Mouse (Mus musculus) lung, postnatal 36 days (tissue): ENCODE data around the gene Qk.

Experiments
- DNase-seq: peaks from one replicate; pipeline ENCODE4 v3.0.0; 2022; ENCODE audit warnings: mixed read lengths

Gene Qk

DNA sequence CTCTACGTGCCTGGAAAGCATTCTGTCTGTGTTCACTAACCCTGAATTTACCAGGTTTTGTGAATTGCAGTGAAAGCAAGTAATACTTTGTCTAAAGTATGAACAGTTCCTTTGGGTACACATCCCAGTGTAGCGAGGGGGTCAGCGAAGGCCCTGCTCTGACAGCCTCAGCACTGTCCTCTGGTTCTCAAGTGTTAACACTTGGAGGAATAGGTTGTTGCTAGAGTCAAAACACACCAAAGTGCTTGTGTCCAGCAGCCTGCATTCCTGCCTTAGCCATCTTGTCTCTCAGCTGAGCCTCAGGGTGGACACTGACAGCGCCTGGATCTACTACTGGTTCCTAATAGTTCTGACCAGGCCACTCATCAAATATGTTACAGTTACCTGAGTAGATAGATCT, 6.3 kb upstream of the Qk start:
- no peak for DNase-seq

DNA sequence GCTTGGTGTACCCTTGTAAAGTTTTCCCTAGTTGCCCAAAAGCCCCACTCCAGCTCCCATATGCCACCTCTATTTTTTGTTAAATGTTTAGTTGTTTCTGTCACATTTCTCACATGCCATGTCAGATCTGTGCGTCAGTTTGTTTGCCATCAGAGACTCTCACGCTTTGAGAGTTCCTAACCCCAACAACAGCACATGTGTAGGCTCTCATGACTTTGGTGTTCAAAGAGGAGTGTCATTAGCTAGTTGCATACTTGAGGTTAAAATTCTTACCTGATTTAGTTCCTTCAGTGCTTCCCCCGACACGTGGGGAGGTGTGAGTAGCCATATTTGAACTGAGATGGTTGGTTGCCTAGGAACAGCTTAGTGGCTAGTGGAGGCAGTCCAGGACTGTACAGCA, 2.1 kb upstream of the Qk start:
- DNase-seq: no peak

DNA sequence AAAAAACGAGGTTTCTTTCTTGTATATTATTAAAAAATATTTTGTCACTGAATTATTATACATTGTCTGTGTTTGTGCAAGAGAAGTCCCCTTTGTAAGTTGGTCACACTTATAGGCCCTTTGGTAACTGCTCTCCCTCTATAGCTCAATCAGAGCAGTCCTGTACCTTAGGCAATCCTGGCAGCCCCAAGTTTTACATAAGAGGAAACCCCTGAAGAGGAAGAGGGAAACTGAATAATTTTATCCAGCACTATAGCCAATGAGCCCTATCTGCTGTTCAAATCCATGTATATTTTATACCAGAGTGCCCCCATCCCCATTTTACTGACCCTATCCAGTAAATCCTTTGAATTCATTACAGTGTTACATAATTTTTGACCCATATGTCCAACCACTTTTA, 1.4 kb upstream of the Qk start:
- peak; percentile 42 for DNase-seq

DNA sequence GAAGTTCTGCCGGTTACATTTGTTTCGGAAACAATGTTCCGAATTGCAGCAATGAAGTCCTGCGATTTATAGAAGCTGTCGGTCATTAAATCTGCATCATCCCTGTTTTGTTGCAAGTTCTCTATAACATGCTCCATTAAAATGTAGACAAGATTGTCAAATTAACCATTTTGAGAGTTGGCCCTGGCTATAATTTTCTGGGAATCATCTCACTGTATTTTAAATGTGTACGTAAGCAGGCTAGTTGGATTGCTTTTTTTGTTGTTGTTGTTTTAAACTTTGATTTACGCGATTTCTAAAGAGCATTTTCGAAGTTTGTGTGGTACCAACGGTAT, 769 bp upstream of the Qk start:
- no peak for DNase-seq

DNA sequence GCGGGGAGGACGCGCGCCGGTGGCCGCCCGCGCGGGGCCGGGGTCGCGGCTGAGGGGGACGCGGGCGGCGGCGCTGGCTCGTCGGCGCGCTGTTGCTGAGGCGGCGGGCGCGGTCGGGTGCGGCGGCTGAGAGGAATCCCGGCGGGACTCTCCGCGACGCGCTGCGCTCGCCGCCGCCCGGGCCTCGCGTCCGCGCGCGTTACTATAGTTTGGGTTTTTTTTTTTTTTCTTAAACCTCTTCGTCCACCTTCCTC, 296 bp downstream of the Qk start:
- DNase-seq: no peak

DNA sequence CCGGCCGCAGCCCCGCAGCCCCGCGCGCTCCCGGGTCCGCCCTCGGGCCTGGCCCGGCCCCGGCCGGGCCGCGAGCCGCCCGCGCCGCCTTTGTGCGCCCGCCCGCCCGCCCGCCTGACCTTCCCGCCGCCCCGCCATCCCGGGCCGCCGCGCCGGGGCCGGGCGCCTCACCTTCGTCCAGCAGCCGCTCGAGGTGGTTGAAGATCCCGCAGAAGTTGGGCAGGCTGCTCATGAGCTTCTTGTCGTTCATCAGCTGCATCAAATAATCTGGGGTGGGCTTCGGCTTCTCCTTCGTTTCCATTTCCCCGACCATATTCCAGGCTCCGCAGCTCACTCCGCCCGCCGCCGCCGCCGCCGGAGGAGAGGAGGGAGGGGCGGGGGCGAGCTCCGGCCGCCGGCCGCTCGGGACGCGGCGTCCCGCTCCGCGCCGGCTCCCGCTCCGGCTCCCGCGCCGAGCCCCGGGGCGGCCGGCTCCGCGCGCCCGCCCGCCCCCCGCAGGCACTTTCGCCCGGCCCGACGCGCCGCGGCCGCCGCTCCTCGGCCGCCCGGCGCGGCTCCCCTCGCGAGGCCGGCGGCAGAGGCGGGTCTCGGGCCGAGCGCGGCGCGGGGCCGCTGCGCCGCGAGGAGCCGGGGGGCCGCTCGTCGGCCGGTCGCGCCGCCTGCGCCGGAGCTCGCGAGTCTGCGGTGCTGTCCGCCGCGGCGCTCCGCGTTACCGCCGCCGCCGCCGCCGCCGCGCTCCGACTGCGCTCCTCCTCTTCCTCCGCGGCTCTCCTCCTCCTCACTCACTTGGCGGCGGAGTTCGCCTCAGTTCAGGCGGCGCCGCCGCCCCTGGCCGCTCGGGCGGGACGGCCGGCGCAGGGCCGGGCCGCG, 858 bp downstream of the Qk start:
- DNase-seq: peak; percentile 86

DNA sequence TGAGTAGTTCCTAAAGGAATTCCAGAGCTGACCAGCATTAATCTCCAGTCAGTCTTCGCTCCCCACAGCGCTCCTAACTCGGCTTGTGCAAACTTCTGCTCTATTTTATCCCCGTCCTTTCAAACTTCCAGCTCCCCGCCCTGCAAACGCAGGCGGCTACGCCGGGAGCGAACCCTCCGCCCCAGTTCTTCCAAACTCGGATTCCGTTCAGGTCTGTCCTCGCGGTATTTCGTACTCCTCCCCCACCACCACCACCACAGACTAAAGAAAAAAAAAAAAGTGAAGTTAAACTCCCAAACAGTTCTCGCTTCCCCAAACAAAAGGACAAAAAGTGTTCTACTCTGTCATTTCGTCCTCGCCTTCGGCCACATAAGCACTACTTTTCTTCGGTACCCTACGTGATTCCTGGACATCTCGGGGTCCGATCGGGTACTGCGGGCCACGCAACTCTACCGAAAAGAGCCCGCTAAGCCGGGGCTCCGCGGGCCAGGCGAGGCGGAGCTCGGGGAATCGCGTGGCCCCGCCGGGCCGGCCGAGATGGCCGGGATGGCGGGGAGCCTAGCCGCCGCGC, 1.6 kb downstream of the Qk start:
- DNase-seq: peak; percentile 80

DNA sequence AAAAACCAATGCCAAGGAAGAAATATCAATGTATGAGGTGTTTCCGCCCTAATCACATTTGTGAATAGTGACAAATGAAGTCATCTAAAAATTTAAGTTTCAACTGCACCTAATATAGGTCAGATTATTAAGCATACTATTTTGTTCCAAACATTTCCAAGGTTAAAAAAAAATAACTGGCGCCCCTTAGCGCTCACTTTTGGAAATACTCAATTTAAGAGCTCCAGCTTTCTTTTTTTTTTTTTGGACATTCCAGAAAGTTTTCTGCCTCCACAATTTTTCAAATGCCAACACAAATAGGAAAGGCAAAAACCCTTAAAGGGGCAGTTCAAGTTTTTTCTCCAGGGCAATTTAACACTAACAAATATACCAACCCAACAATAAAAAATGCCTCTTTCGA, 2.5 kb downstream of the Qk start:
- peak; percentile 91 for DNase-seq

DNA sequence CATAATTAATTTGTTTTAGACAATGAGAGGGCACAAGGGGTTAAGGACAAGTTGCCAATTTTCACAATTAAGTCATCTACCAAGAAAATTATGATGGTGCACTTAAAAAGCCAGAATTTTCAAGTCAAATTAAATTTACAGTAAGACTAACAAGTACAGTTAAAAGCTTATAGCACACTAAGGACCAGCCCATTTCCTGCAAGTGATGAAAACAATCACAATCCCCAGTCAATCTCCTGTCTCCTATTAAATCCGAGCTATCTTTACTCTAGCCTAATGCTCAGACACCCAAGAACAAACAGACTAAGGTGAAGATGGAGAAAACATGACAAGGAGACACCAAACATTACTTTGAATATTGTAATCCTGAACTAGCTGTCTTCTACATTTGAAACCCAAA, 3.2 kb downstream of the Qk start:
- DNase-seq: no peak

DNA sequence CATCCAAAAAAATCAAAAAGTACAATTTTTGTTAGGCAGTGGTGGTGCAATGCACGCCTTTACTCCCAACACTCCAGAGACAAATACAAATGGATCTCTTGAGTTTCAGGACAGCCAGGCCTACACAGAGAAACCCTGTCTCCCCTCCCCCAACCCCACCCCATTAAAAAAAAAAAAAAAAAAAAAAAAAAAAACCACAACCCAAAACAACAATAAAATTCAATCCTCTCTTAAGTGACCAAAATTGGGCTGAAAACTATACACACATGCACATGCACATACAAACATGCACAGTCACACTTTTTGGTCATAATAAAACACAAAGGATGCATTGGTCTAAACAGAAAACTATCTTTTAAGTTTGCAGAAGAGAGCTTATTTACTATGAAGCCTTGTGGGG, 9.6 kb downstream of the Qk start:
- no peak for DNase-seq

DNA sequence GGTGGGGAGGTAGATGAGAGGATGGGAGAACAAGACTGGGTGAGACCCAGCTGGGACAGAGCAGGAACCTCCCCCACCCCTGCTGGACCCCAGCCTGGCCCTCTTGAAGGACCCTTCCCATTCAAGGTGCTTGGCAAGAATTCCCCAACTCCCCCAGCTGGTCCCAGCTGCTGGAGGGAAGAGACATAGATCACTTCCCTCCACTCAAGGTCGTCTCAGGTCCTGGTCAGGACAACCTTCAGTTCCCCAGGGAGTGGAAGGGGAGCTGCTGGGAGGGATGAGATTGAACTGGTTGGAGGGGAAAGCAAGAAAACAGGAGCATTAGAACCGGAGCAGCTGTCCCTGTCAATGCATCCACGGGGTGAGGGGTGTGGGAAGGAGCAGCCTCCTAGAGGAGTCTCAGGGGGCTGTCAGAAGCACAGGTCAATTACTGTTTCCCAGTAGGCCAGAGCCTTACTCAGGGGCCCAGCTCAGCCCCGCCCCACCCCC, 10.5 kb downstream of the Qk start:
- DNase-seq: no peak

DNA sequence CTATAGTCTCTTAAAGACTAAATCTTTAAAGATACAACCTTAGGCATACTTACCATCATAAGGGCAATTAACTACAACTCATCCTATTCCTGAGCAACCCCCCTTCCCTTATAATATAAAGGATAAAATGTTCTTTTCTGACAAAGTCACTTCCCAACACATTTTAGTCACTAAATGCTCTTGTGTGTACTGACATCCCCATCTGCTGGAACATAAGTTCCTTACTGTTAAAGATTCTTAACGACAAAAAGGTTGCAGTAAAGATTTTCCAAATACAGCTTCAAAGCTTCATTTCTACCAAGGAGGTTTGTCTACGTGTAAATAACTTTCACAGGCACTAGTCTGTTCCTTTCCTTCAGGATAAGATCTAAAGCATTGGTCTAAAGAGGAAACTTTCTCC, 13.2 kb downstream of the Qk start:
- DNase-seq: no peak

DNA sequence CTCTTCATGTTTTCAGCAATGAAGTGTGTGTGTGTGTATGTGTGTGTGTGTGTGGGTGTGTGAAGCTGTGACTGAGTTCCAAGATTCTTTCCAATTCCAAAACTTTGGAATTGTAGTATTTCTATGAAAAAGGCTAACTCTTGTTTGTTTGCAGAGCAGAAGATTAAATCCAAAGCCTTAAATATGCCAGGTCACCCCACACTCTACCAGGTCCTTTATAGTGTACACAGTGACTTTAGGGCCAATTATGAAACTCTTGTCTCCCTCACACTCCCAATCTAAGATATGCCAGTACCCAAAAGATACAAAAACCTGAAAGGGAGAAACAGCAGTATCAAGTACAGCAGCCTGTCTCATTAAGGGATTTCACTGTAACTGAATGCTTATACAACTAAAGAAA, 15.7 kb downstream of the Qk start:
- no peak for DNase-seq

DNA sequence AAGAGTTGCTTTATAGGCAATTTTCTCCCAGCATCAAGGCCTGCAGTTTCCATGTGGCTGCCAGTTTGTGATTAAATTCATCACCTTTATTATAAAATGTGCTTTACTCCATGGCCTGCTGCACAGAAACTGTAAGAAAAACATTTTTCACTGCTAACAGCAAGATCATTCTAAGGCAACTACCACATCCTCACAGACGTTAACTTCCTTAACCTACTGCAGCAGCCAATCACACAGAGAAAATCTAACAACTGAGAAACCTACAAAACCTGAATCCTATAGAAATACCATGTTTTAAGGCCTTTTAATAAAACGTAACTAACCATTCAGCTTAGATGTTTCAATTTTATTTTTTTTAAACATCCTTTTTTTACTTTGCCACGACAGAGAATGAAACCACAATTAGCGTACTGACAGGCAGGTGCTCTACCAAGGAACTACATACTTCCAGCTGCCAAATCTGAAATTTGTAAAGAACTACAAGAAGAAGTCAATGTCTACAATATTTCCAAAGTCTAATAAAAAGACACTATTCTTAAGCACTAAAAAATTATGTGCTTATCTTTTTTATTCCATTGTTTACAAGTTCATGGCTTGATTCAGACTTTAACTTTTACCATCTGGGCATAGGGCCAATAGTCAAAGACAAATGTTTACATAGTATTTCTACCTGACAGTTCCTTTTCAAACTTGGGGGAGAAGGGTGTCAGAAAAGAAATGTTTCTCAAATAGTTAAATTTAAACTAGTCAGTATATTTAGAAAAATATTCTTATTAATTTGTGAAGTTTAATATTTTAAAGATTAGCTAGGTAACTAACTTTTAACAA, 18.5 kb downstream of the Qk start:
- no peak for DNase-seq

DNA sequence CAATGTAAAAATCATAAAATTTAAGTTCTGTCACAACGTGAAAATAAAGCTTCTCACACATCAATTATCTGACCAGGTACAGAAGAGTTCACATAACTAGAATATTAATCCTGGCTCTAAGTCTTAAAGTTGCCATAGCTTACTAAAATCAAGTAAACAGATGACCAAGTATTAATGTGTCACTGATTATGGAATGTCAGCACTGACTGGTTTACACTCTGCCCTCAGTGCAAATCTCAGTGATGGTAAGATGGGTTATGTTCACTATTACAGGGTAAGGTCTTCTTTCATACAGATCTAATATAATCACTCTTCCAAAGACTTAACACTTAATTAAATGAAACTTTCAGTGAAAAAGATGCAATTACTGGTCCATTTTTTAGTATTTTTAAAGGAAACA, 20.3 kb downstream of the Qk start:
- DNase-seq: no peak

DNA sequence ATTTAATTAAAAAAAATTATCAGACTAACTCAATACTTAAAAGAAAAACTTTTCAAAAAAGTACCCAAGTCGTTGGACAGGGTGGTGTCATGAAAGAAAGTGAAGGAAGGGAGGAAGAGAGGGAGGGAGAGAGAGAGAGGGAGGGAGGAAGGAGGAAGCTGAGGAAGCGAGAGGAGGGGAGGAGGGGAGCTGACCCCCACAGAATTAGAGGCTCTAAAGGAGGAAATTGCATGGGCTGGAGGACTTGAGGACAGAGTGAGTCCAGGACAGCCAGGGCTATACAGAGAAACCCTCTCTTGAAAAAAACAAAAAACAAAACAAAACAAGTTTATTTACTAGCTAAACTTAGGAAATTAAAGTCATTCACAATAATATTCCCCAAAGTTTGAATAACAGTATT, 27.1 kb downstream of the Qk start:
- no peak for DNase-seq

DNA sequence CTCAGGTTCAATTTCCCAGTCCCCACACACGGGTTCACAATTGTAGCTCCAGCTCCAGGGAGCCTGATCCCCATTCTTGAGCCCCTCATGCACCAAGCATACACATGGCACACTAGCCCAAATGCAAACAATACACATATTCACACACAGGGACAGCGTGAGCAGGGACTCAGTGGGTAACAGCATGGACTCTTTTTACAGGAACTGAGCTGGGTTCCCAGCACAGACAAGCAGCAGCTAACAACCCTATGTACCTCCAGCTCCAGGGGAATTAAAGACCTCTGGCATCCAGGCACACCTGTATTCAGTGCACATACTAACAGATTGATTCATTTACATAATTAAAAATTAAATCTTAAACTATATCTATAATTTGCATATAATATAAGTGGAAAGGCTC, 34.9 kb downstream of the Qk start:
- DNase-seq: no peak

DNA sequence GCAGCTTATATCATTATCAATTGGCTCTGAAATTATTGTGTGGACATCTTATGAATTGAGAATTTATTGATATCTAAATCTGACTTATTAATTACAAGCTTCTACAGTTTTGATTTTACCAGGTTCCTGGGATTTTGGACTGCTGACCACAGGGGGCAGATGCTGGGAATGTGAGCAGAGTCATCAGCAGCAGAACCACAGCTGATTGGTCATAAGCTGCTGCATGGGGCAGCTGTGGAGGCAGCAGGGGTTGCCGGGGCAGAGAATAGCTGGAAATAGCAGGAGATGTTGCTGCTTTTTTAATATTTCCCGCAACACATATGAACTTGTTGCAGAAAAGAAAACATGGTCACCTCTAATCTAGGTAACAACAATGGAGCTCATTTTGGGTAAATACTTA, 40.1 kb downstream of the Qk start:
- no peak for DNase-seq

DNA sequence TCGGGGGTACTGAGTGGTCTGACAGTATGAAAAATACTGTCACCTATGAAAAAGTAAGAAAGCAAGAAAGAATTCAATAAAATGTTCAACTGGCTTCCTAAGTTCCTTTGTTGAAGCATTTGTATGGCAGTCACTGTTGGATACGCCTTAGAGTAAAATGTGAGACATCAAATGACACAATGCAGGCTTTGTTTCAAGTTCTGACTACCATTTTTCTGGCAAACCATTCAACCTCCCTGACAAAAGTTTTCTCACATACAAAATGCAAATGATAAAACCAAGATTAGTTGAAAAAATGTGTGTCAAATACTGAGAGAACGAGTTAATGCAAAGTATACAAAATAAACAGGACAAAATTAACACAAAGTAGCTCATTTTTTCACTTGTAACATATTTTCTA, 50.1 kb downstream of the Qk start:
- no peak for DNase-seq

DNA sequence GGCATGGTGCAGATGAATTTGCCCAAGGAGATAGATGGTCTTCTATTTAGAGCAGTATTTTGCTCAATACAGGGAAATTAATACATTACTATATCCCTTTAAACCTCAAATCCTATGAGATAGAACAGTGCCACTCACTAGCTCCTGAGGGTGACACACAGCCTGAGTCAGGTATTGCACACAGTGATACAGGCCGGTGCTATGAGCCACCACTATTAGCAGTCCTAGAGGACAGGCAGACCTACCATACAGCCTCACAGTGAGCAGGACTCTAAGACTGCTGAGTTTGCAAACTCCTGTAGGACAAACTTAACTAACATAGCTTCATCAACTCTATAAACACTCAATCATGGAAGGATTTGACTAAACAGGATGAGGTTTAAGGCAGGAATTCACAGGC, 51.2 kb downstream of the Qk start:
- no peak for DNase-seq

DNA sequence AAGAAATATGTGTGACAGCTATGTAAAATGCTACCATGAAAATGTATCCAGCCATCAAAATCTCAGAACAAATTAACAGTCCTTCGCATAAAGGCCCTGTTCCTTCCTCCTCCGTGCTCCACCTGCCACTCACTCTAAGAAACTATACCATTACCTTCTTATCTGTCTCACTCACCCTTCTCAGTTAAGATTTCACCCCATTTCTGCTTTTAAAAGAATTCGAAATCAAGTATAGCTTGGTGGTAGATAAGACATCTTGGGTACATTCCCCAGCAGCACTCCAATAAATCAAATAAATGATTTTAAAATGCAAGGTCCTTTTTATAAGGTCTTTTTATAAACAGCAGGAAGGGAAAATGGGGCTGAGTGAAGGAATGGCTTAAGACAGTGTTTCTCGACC, 53.4 kb downstream of the Qk start:
- DNase-seq: no peak

DNA sequence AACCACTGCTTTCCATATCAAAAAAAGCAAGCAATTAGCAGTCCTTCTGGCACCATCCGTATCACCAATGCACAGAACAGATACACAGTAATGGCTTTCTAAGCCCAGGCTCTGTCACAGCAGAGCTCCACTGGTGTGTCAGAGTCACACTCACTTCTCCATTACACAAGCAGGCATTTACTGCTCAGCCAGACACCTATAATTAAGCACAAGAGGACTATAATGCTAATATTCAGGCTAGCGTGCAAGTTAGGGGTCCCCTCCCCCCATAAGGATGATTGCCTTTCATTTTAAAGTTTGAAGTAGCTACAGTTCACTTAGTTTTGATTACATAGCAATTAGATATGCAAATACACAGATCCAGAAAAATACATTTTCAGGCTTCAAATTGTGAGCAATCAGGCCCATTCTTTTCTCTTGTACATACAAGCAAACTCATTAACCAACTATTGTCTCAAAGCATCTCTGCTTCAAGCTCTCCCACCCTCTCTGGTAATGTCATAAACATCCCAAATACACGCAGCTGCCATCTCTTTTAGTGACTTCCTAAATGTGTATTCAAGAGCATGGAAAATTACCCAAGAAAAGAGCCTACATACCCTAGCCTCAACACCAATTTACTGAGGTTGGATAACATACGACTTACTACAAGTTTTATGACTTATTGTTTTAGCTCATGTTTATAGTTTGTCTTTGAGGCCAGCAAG, 68.2 kb downstream of the Qk start:
- no peak for DNase-seq

DNA sequence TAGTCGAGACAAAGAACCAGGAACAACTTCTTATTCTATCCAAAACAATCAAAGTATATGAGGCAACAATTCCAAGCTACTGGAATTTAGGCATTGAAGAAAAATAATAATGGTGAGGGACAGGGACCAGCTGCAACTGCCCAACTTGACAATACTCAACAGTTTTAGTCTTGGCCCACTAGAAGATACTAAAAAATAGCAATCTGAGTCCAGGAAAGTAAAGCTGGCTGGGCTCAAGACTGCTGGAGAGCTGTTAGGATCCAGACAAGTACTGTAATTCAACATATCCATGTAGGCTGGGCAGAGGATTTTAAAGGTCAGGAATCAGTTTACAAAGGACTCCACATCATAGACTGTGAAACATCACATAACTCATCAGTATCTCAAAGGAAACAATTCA, 79.6 kb downstream of the Qk start:
- no peak for DNase-seq

DNA sequence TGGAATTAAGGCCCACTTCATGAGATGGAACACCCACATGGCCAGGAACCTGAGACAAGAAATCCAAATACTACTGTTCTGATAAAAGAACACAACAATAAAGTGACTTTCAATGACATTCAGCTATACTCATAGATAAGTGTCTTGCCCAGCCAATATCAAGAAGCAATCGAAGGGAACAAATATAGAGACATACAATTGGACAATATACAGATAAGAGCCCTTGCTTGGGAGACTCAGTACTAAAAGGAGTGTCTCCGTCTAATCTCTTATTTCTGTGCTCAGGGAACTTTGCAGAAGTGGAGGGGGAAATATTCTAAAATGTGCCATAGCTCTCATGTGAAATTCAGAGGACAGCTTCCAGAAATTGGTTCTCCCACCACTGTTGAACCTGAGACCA, 83.1 kb downstream of the Qk start:
- no peak for DNase-seq
